In genomic region chr6:85187340-85188211, GRCm38 (mm10) we compare ENCODE assay signal across 8 mouse cellular contexts. TPM values are rescaled to one million over a fixed set of nuclear protein-coding genes. Genes with fewer than 3 reads are reported as not detected.
A peak's percentile ranks its signal among the peaks of the same experiment; 100 is the strongest.
DNase-seq lines count a peak whose midpoint lies in the region; ATAC-seq lines count a peak whose summit lies in the region.

Emx1 (plus strand) TSS chr6:85187438.

- peak; percentile 42 to 45 for DNase-seq in cerebellum, postnatal 10 days
- no peak for DNase-seq in cerebellum, postnatal 4 days (ENCODE audit: low spot score in 2 of 2)
- peak; percentile 83 for DNase-seq in embryonic facial prominence, embryonic 10.5 days (ENCODE audit: low spot score)
- DNase-seq in layer of hippocampus, postnatal 36 days = peak; percentile 68 to 73
- peak; percentile 16 for DNase-seq in lung, postnatal 10 days
- DNase-seq in right cerebral cortex, postnatal 36 days (ENCODE audit: low spot score in 2 of 2) = peak; percentile 59 to 67
- no peak for DNase-seq in urinary bladder, adult 2 months (ENCODE audit: low spot score)

- ATAC-seq in hindbrain, embryonic 15.5 days (ENCODE audit: low FRiP score, low read depth) = peak; percentile 36; the same call in 1 of the 2 replicates

- peaks cover 98% of the 10 kb centered on the region for H3K27me3 ChIP-seq in embryonic facial prominence, embryonic 10.5 days (replicated peaks; ENCODE audit: low read depth, poor library complexity, severe bottlenecking)
- peaks cover 50% of the 10 kb centered on the region for H3K27me3 ChIP-seq in hindbrain, embryonic 15.5 days

- no peak within 1 kb of the TSS for H3K9ac ChIP-seq in hindbrain, embryonic 15.5 days

- H3K4me1 ChIP-seq in embryonic facial prominence, embryonic 10.5 days = peaks cover 49% of the 10 kb centered on the region
- peaks cover 40% of the 10 kb centered on the region for H3K4me1 ChIP-seq in hindbrain, embryonic 15.5 days (replicated peaks)

- peak within 1 kb of the TSS; percentile 65 for H3K27ac ChIP-seq in embryonic facial prominence, embryonic 10.5 days (replicated peaks)
- no peak within 1 kb of the TSS for H3K27ac ChIP-seq in hindbrain, embryonic 15.5 days (replicated peaks)

- H3K36me3 ChIP-seq in embryonic facial prominence, embryonic 10.5 days (replicated peaks) = no peaks in the 10 kb centered on the region
- no peaks in the 10 kb centered on the region for H3K36me3 ChIP-seq in hindbrain, embryonic 15.5 days

- H3K9me3 ChIP-seq in embryonic facial prominence, embryonic 10.5 days = no peaks in the 10 kb centered on the region
- no peaks in the 10 kb centered on the region for H3K9me3 ChIP-seq in hindbrain, embryonic 15.5 days

- under 1% methylated on average over 81 of the region's 81 CpGs for WGBS in embryonic facial prominence, embryonic 10.5 days
- 0% methylated on average over 66 of the region's 81 CpGs for WGBS in hindbrain, embryonic 15.5 days

- H3K4me2 ChIP-seq in hindbrain, embryonic 15.5 days = peak within 1 kb of the TSS; percentile 65

- H3K4me3 ChIP-seq in embryonic facial prominence, embryonic 10.5 days = peak within 1 kb of the TSS; percentile 56
- H3K4me3 ChIP-seq in hindbrain, embryonic 15.5 days = peak within 1 kb of the TSS; percentile 31

RNA-seq across cellular contexts. Expression of gene Emx1, which starts in this region (rescaled TPM):
- 2.6 and 2.9 TPM in 2 replicates for polyA plus RNA-seq in embryonic facial prominence, embryonic 10.5 days (2016; fragmentation: Nextera tagmentation; extraction: Ambion mirVana)
- polyA plus RNA-seq in hindbrain, embryonic 15.5 days (2015; fragmentation: Nextera tagmentation; extraction: Ambion mirVana) = 1.9 TPM in 1 of 2 replicates, not detected in the other
- 10 to 100 TPM; 17.6 to 19.3 TPM for total RNA-seq in layer of hippocampus, postnatal 36 days (2021)
- 0.04 TPM in 1 of 2 replicates, not detected in the other for polyA plus RNA-seq in urinary bladder, adult 2 months (2012; rRNA removed)

Comparison
In these comparisons a context has a peak if more than half of its experiments do, and no peak if none do; other contexts are left out.
1. DNase-seq: peak in cerebellum, postnatal 10 days (2 of 2), embryonic facial prominence, embryonic 10.5 days (single experiment), layer of hippocampus, postnatal 36 days (2 of 2), lung, postnatal 10 days (single experiment) and right cerebral cortex, postnatal 36 days (2 of 2); none in cerebellum, postnatal 4 days (0 of 2) and urinary bladder, adult 2 months (single experiment).